Mouse (Mus musculus): Measurements from ENCODE around the gene Tfcp2.
A peak's percentile ranks its signal among the peaks of the same experiment; 100 is the strongest.

Gene Tfcp2

GRCm38 (mm10) chr15:100485576-100485975 is 66.2 kb downstream of the Tfcp2 start:
- no peak for DNase-seq (ENCODE audit: low read depth)

DNA sequence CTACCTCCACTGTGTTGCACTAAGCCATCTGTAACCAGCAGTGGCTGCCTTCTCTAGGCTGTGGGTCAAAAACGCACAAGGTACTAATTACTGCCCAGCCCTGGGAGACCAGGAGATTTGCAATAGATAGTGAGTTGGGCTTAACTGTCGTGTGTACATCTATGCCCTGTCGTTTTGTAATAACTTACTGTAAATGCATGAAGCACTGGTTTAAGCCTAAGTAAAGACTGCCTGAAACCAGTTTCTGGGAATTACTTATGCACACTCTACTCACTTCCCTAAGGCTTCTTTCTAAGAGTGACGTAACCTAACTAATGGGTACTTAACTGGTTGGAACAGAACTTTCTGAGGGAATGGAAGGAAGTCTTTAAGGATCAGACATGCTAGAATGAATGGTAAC is 72.9 kb downstream of the Tfcp2 start:
- DNase-seq (ENCODE audit: low read depth) = no peak

GRCm38 (mm10) chr15:100478351-100478750 is 73.5 kb downstream of the Tfcp2 start:
- peak; percentile 75 for DNase-seq (ENCODE audit: low read depth)

- DNase-seq (ENCODE audit: low read depth) = no peak
Observed at GRCm38 (mm10) chr15:100473926-100474503, 77.8 kb downstream of the Tfcp2 start.

DNA sequence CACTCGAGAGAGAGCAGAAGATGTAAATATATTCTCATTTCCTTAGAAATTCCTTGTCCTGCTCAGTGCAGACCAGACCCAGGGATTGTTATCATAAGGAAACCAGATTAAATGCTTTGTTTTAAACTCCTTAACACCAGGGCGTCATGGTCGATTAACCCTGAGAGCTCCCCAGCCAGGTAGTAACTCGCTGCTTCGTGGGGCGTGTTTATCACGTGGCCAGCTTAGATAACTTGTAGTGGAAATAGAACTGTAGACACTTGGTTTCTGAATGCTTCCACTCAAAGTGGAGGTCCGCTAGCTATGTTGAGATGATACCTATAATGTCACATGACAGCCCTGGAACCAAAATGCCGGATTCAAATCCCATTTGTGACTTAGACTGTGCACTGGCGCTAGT is 81.8 kb downstream of the Tfcp2 start:
- DNase-seq (ENCODE audit: low read depth) = no peak

DNA sequence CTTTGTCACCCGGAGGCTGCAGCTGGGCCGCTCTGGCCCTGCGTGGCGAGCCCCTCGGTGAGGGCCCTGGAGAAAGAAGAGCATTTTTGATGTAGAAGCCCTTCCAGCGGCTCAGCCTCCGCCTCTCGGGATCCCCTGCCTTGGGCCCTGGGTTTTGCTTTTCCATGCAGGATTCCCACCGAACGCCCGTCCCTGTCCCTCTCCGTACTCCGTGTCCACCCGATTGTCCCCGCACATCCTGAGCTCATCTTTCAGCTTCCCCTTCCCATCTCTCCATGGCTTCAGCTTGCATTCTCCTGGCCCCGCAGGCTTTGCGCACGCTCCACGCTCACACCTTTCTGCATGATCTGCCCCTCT is 82.6 kb downstream of the Tfcp2 start:
- DNase-seq (ENCODE audit: low read depth) = no peak

DNA sequence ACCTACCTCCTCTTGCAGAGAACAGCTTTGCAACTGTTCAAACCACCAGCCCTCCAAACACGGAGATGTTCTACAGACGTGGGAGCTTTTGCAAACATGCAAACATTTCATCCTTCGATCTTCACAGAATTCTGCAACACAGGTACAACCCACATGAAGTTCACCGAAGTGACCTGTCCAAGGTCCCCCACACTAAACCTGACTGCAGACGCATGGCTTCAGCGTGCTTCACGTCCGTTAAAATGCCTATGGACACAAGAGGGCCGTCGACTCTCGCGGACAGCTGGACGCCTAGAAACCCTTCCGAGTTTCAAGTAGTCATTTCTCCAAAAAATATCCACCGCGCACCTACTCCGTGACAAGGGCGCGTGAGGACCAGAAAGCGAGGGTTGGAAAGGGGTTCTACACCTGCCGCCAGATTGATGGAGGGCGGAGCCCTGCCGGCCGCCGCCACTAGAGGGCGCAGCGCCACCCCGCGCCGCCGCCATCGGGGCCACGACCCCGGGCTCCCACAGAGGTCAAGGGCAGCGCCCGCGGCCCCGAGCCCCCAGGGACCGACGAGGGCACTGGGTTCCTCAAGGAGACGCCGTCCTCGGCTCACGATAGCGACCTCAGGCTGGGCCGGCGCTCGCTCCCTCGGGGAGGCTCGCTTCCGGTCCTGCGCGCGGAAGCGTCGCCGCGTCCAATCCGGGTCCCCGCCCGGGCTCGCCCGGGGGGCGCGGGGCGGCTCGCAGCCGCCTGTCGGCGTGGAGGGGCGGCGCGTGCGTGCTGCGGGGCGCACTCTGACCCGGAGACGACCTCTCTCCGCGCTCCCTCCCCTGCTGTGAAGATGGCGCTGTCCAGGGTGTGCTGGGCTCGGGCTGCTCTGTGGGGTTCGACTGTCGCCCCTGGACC is 83.3 kb downstream of the Tfcp2 start, which contains the start of gene Letmd1:
TSS of gene Letmd1 (plus strand) at position 729 of the 894 bp plus-strand sequence.
- DNase-seq (ENCODE audit: low read depth) = peak; percentile 91

- no peak for DNase-seq (ENCODE audit: low read depth)
Observed at GRCm38 (mm10) chr15:100467738-100468137, 84.1 kb downstream of the Tfcp2 start.

DNA sequence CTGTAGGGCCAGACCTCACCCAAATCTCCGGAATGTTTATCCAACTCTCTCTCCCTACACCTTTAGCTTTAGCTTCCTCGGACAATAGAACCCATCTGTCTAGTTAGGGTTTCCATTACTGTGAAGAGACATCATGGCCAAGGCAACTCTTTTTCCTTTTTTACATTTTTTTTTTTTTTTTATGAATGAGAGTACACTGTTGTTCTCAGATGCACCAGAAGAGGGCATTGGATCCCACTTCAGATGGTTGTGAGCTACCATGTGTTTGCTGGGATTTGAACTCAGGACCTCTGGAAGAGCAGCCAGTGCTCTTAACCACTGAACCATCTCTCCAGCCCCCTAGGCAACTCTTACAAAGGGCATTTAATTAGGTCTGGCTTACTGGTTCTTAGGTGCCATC is 86.4 kb downstream of the Tfcp2 start:
- peak; percentile 51 for DNase-seq (ENCODE audit: low read depth)

GRCm38 (mm10) chr15:100463712-100464111 is 88.1 kb downstream of the Tfcp2 start:
- peak; percentile 86 for DNase-seq (ENCODE audit: low read depth)

DNA sequence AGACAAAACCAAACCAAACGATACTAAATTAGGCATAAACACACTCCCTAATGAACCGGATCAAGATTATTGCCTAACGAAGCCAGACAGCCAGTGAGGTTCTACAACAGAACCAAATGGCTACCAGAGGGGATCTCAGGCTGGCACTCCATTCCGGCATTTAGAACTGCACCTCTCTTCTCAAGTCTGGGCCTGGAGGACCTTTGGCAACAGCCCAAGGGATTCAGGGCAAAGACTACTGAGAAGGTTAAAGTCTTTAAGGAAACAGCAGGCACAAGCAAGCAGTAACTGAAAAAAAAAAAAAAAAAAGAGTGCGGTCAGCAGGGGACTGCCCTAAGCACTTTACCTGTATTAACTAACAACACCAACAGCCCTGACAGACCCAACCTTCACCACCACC is 89.7 kb downstream of the Tfcp2 start:
- DNase-seq (ENCODE audit: low read depth) = no peak

GRCm38 (mm10) chr15:100461646-100462045 is 90.2 kb downstream of the Tfcp2 start:
- DNase-seq (ENCODE audit: low read depth) = no peak

DNA sequence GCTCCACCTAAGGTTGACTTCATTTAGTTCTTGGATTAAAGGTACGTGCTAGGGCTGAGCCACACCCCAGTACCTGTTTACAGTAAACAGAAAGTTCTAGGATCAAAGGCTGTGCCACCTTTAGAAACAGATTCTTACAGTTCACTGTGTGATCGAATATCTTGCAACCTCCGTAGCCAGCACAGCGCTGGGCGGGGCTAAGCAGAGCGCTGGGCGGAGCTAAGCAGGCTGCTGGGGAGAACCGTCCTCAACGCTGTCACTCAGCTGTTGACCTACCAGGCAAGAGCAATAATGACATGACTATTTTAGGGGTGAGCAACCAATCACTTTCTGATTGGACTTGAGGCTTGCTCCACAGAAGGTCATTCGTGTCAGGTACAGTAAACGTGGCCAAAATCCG is 90.9 kb downstream of the Tfcp2 start:
- DNase-seq (ENCODE audit: low read depth) = peak; percentile 84

- DNase-seq (ENCODE audit: low read depth) = peak; percentile 92
Observed at GRCm38 (mm10) chr15:100458055-100458454, 93.8 kb downstream of the Tfcp2 start.

DNA sequence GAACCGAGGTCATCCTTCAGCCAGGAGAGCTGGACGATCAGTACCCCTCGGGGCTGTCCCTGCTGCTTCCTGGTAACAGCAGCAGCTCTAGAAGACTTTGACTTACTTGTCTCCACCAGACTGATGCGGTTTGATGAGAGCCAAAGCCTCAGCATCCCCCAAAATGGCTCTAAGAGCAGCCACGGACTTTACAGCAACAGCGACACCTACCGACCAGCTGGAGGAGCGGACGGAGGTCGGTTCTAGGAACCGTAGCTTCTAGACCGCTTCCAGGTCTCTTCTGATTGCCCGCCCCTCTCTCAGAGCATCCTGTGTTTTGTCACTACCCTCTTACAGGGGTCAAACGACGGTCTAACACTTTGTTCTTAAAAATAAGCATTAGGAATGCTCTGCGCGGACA is 94.5 kb downstream of the Tfcp2 start:
- DNase-seq (ENCODE audit: low read depth) = peak; percentile 92

DNA sequence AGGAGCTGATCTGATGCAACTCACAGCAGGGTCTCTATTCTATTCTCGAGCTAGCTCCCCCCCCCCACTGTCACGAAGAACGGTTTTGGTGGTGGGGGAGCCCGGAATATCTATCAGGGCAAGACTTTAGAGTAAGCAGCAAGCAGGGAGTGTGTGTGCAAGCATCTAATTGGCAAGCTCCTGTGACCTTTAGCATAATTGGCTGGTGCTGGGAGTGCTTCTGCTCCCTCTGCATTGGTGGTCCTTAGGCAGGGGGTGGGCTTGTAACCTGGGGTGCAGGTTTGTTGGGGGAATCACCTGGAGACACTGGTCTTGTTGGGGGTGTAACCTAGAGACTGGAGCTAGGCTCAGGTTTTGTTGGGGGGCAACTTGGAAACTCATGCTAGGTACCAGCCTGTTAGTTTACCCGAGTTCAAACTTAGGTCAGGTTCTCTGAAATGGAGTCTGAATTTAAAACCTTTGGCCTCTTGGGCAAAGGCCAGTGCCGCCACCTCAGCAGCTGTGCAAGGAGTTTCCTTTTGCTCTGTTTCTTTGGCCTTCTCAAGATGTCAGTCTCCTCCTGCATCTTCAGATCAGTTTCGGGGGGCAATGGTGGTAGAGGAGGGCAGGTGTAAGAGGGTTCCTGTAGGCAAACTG is 95.3 kb downstream of the Tfcp2 start:
- no peak for DNase-seq (ENCODE audit: low read depth)

DNA sequence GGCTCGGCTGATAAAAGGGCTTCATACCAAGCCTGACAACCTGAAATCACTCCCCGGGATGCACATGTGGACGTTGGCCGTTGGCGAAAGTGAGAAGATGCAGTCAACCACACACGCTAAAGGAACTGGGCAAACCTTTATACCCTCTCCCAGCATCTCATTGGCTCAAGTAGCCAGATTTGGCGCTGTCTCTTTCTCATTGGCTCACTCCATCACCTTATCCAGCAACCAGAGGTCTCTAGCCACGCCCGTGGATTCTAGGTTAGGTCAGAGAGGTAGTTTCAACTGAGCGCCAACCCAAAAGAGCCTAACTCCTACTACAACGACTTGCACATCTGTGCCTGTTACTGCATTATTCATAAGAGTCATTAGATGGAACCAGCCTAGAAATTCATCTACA is 99.3 kb downstream of the Tfcp2 start:
- no peak for DNase-seq (ENCODE audit: low read depth)

DNA sequence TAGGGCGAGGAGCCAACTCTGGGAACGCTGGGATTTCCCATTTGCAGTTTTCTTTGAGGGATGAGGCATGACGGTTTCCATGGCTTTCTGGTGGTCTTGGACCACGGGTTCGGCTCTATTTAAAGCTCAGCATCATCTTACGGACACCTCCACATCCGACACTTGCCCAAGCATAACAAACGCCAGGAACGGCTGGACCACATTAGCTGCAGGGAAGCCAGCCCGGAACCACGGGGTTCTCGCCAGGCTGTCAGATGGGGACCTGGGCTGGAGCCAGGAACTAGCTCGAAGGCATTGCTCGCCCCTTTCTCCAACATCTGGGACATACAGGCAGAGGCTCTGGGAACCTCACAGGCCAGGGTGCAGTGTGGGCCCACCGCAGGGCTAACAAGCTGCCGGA is 100.6 kb downstream of the Tfcp2 start:
- DNase-seq (ENCODE audit: low read depth) = no peak

DNA sequence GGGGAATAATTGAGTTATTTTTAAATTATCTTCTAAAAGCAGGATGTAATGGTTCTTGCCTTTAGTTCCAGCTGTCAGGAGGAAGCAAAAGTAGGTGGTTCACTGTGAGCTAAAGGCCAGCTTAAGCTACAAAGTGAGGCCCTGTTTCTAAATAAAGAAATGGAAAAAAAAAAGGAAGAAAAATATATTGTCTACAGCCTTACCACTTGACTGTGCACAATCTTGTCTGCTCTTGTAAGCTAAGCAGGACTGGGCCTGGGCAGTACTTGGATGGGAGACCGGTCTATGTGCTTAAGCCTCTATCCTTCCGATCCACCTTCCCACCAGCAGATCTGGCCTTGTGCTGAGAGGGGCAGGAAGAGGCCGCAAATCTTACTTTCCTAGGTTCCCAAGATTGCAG is 102.3 kb downstream of the Tfcp2 start:
- DNase-seq (ENCODE audit: low read depth) = no peak

GRCm38 (mm10) chr15:100448572-100448971 is 103.2 kb downstream of the Tfcp2 start:
- no peak for DNase-seq (ENCODE audit: low read depth)

Measured in naive thymus-derived CD4-positive, alpha-beta T cell, adult 2 months (primary cell).